In the genomic region with DNA sequence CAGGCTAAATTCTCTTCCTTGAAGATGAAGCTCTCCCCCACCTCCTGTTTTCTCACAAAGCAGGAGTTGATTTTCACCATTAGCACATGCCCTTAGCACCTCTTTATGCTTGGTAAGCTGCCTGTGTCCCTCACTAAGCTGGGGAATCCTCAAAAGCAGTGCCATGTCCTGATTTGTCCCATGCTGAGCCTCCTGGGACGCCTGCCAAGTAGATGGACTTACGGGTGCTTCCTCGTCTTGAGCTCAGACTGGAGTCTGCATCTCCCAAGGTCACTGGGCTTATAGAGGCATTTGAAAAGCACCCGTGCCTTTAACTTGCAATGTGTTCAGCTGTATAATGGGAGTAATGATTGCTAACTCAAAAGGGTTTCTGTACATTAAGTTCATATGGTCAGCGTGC, we compare ENCODE assay signal across 13 mouse cellular contexts.
DNase-seq lines count a peak whose midpoint lies in the region; ATAC-seq and TF ChIP-seq lines count a peak whose summit lies in the region.
"Had no signal": no experiment of that assay in that cellular context is flagged by ENCODE, and none has a peak within 500 bp of the region (broad histone marks: within the 10 kb centered on the region; RNA-seq: fewer than 3 reads in every experiment).

No protein-coding gene starts in this region.

- H3K4me1 ChIP-seq in midbrain, embryonic 14.5 days (ENCODE audit: control insufficient read depth, insufficient read depth, low read length) = peaks cover 6% of the 10 kb centered on the region; the same call in 1 of the 2 replicates
- peaks cover 8% of the 10 kb centered on the region for H3K4me1 ChIP-seq in midbrain, embryonic 11.5 days (ENCODE audit: control insufficient read depth, insufficient read depth, low read length)
- H3K4me1 ChIP-seq in cerebellum, adult 2 months (ENCODE audit: control insufficient read depth, insufficient read depth, low read length) = 0 out of 2 replicates have a peak, but pooled peaks cover 4% of the 10 kb centered on the region
- H3K4me1 ChIP-seq in hindbrain, embryonic 16.5 days (ENCODE audit: control insufficient read depth, insufficient read depth, low read depth, low read length) = peaks cover 12% of the 10 kb centered on the region; the same call in 1 of the 2 replicates

- H3K27ac ChIP-seq in gastrocnemius, adult 2 months = no peak overlapping the region
- H3K27ac ChIP-seq in midbrain, embryonic 14.5 days (replicated peaks; ENCODE audit: low read depth, low read length) = no peak overlapping the region
- no peak overlapping the region for H3K27ac ChIP-seq in midbrain, embryonic 11.5 days (ENCODE audit: low read depth, low read length)
- H3K27ac ChIP-seq in cerebellum, adult 2 months (ENCODE audit: insufficient read depth, low read length) = no peak overlapping the region
- no peak overlapping the region for H3K27ac ChIP-seq in hindbrain, embryonic 16.5 days (ENCODE audit: low read depth, low read length)
- H3K27ac ChIP-seq: macrophage had no signal

- H3K36me3 ChIP-seq in midbrain, embryonic 14.5 days (ENCODE audit: control insufficient read depth, insufficient read depth, low read length) = no peaks in the 10 kb centered on the region
- no peaks in the 10 kb centered on the region for H3K36me3 ChIP-seq in midbrain, embryonic 11.5 days (ENCODE audit: control insufficient read depth, insufficient read depth, low read length)
- no peaks in the 10 kb centered on the region for H3K36me3 ChIP-seq in hindbrain, embryonic 16.5 days (ENCODE audit: control insufficient read depth, insufficient read depth, low read length)

- TF ChIP-seq POLR2A in cerebellum, adult 2 months (IDR thresholded peaks at IDR 0.05; ENCODE audit: borderline replicate concordance, insufficient read depth, low read length) = no peak

- TF ChIP-seq CTCF in gastrocnemius, adult 2 months (IDR thresholded peaks at IDR 0.05) = no peak
- TF ChIP-seq CTCF in cerebellum, adult 2 months (IDR thresholded peaks at IDR 0.05; ENCODE audit: borderline replicate concordance, insufficient read depth, low read depth, low read length) = no peak

- no peak overlapping the region for H3K4me2 ChIP-seq in midbrain, embryonic 14.5 days (ENCODE audit: low read length)
- H3K4me2 ChIP-seq in midbrain, embryonic 11.5 days = no peak overlapping the region
- no peak overlapping the region for H3K4me2 ChIP-seq in hindbrain, embryonic 16.5 days (ENCODE audit: low read length)

- H3K9me3 ChIP-seq in midbrain, embryonic 14.5 days (ENCODE audit: control insufficient read depth, low read length) = no peaks in the 10 kb centered on the region
- no peaks in the 10 kb centered on the region for H3K9me3 ChIP-seq in midbrain, embryonic 11.5 days (ENCODE audit: control insufficient read depth, low read length)
- H3K9me3 ChIP-seq in hindbrain, embryonic 16.5 days (ENCODE audit: control insufficient read depth, low read length) = no peaks in the 10 kb centered on the region

- H3K4me3 ChIP-seq in gastrocnemius, adult 2 months = no peak overlapping the region
- no peak overlapping the region for H3K4me3 ChIP-seq in midbrain, embryonic 14.5 days (replicated peaks; ENCODE audit: low read depth, low read length)
- no peak overlapping the region for H3K4me3 ChIP-seq in midbrain, embryonic 11.5 days (ENCODE audit: low read depth, low read length)
- H3K4me3 ChIP-seq in cerebellum, adult 2 months (replicated peaks; ENCODE audit: insufficient read depth, low read depth, low read length) = no peak overlapping the region
- no peak overlapping the region for H3K4me3 ChIP-seq in hindbrain, embryonic 16.5 days (ENCODE audit: low read length)

- H3K27me3 ChIP-seq in midbrain, embryonic 14.5 days (ENCODE audit: control insufficient read depth, insufficient read depth, low read length) = no peaks in the 10 kb centered on the region
- no peaks in the 10 kb centered on the region for H3K27me3 ChIP-seq in midbrain, embryonic 11.5 days (ENCODE audit: control insufficient read depth, insufficient read depth, low read length)
- no peaks in the 10 kb centered on the region; the same call in 1 of the 2 replicates for H3K27me3 ChIP-seq in cerebellum, adult 2 months (ENCODE audit: control insufficient read depth, insufficient read depth, low read length)
- H3K27me3 ChIP-seq in hindbrain, embryonic 16.5 days (replicated peaks; ENCODE audit: control insufficient read depth, insufficient read depth, low read length) = no peaks in the 10 kb centered on the region

- intact Hi-C loops in gastrocnemius, adult 2 months (cut with DNase I) = no loop called here

- DNase-seq in gastrocnemius, adult 2 months = peak; percentile 18
- no peak for DNase-seq in gastrocnemius, adult 18-20 months (ENCODE audit: low spot score)
- peak; percentile 33 for DNase-seq in midbrain, embryonic 14.5 days
- DNase-seq in midbrain, embryonic 11.5 days (ENCODE audit: low spot score, missing footprints) = no peak
- peak; percentile 28 to 40 for DNase-seq in cerebellum, adult 2 months
- peak; percentile 79 for DNase-seq in retina, postnatal 7 days (ENCODE audit: low read depth, low spot score)
- no peak for DNase-seq in left cerebral cortex, adult 11 months (ENCODE audit: low spot score)
- DNase-seq: heart, adult 18-20 months; heart, postnatal 36 days; thymus, adult 18-20 months had no signal

- 52% methylated on average over 5 of the region's 5 CpGs for WGBS in midbrain, embryonic 14.5 days
- 69% methylated on average over 5 of the region's 5 CpGs for WGBS in midbrain, embryonic 11.5 days
- 22% methylated on average over 5 of the region's 5 CpGs for WGBS in cerebellum, adult 2 months
- WGBS in hindbrain, embryonic 16.5 days = 46% methylated on average over 5 of the region's 5 CpGs

- no peak overlapping the region for H3K9ac ChIP-seq in midbrain, embryonic 14.5 days (replicated peaks; ENCODE audit: low read length)
- H3K9ac ChIP-seq in midbrain, embryonic 11.5 days (ENCODE audit: low read length) = no peak overlapping the region
- no peak overlapping the region for H3K9ac ChIP-seq in hindbrain, embryonic 16.5 days (ENCODE audit: low read depth, low read length)

- no peak for ATAC-seq in midbrain, embryonic 14.5 days (ENCODE audit: low FRiP score, low TSS enrichment)
- ATAC-seq in midbrain, embryonic 11.5 days (ENCODE audit: low FRiP score) = no peak
- no peak for ATAC-seq in hindbrain, embryonic 16.5 days
- ATAC-seq: activated CD4-positive, CD25-positive, alpha-beta regulatory T cell, adult 4 months had no signal

Comparison
In these comparisons a context has a peak if more than half of its experiments do, and no peak if none do; other contexts are left out.
1. DNase-seq: peak in gastrocnemius, adult 2 months (single experiment), midbrain, embryonic 14.5 days (single experiment), cerebellum, adult 2 months (2 of 2) and retina, postnatal 7 days (single experiment); none in gastrocnemius, adult 18-20 months (single experiment), midbrain, embryonic 11.5 days (single experiment) and left cerebral cortex, adult 11 months (single experiment).